Mouse (Mus musculus) naive thymus-derived CD4-positive, alpha-beta T cell, adult 2 months (primary cell): ENCODE measurements around the gene Slc26a3.
"Not testable (repeated sequence)": the region's sequence is repeated elsewhere in the genome, so short reads cannot be mapped to it uniquely, and the experiment has no call there.

Source experiments
- DNase-seq: peaks from one replicate; pipeline ENCODE4 v3.0.0-alpha.2; 2011; ENCODE audit warnings: low read depth

Slc26a3 gene

GRCm38 (mm10) chr12:31421901-31422574, 31.4 kb downstream of the Slc26a3 start:
- DNase-seq = no peak

GRCm38 (mm10) chr12:31437791-31438190, 47.1 kb downstream of the Slc26a3 start:
- no peak for DNase-seq

- DNase-seq = no peak
These were observed 48.9 kb downstream of the Slc26a3 start for GRCm38 (mm10) chr12:31439612-31440011.

- DNase-seq = no peak
These were observed 53.5 kb downstream of the Slc26a3 start for GRCm38 (mm10) chr12:31444131-31444546.

- DNase-seq = no peak
These were observed 54.2 kb downstream of the Slc26a3 start for GRCm38 (mm10) chr12:31444827-31445226.

- DNase-seq = no peak
These were observed 58.7 kb downstream of the Slc26a3 start for GRCm38 (mm10) chr12:31449341-31449740.

GRCm38 (mm10) chr12:31456271-31456670, 65.6 kb downstream of the Slc26a3 start:
- DNase-seq = no peak

GRCm38 (mm10) chr12:31458474-31458873, 67.8 kb downstream of the Slc26a3 start:
- no peak for DNase-seq

- DNase-seq = not testable (repeated sequence)
These were observed 69.6 kb downstream of the Slc26a3 start for GRCm38 (mm10) chr12:31460270-31460669.

GRCm38 (mm10) chr12:31461371-31461770, 70.7 kb downstream of the Slc26a3 start:
- no peak for DNase-seq

GRCm38 (mm10) chr12:31462615-31463014, 71.9 kb downstream of the Slc26a3 start:
- no peak for DNase-seq

- not testable (repeated sequence) for DNase-seq
These were observed 87.5 kb downstream of the Slc26a3 start for GRCm38 (mm10) chr12:31478182-31478581.

GRCm38 (mm10) chr12:31486431-31486830, 95.8 kb downstream of the Slc26a3 start:
- DNase-seq = no peak

GRCm38 (mm10) chr12:31498936-31499313, 108.3 kb downstream of the Slc26a3 start:
- no peak for DNase-seq

GRCm38 (mm10) chr12:31499314-31500131, 108.9 kb downstream of the Slc26a3 start, which contains the start of gene Cbll1:
TSS of gene Cbll1 (minus strand) at chr12:31499616.
- peak; percentile 96 for DNase-seq

GRCm38 (mm10) chr12:31500196-31500595, 109.5 kb downstream of the Slc26a3 start:
- DNase-seq = no peak

GRCm38 (mm10) chr12:31501266-31501665, 110.6 kb downstream of the Slc26a3 start:
- no peak for DNase-seq

- peak; percentile 17 for DNase-seq
These were observed 112.5 kb downstream of the Slc26a3 start for GRCm38 (mm10) chr12:31503211-31503610.

- peak; percentile 52 for DNase-seq
These were observed 117.2 kb downstream of the Slc26a3 start for GRCm38 (mm10) chr12:31507718-31508364.

GRCm38 (mm10) chr12:31508496-31508895, 117.8 kb downstream of the Slc26a3 start:
- DNase-seq = no peak

GRCm38 (mm10) chr12:31511218-31511617, 120.5 kb downstream of the Slc26a3 start:
- no peak for DNase-seq

- no peak for DNase-seq
These were observed 122.2 kb downstream of the Slc26a3 start for GRCm38 (mm10) chr12:31512634-31513411.
